8 mouse cellular contexts compared by ENCODE assay signal in the genomic region with DNA sequence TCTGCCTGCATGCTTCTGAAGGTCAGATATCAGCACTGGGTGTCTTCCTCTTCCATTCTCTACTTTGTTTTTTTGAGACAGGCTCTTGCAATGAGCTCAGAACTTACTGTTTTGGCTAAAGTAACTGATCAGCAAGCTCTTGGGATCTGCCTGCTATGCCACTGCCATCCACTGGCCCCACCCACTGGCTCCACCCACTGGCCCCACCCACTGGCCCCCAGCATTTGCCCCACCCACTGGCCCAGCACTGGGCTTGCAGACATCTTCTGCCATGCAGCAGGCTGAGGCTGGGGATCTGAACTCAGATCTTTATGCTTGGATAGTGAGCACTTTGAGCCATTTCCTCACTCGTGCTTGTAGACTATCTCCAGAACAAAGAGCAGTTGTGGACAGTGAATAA.
DNase-seq lines count a peak whose midpoint lies in the region; ATAC-seq lines count a peak whose summit lies in the region.

No protein-coding gene starts in this region.

- H3K4me2 ChIP-seq in embryonic facial prominence, embryonic 11.5 days (ENCODE audit: low read depth, low read length), result no peak overlapping the region
- no peak overlapping the region for H3K4me2 ChIP-seq in forebrain, embryonic 16.5 days (ENCODE audit: low read length)

- H3K27ac ChIP-seq in embryonic facial prominence, embryonic 11.5 days (replicated peaks; ENCODE audit: low read depth, low read length), result no peak overlapping the region
- H3K27ac ChIP-seq in forebrain, embryonic 16.5 days (ENCODE audit: low read length), result no peak overlapping the region

- no peak overlapping the region for H3K9ac ChIP-seq in embryonic facial prominence, embryonic 11.5 days (replicated peaks; ENCODE audit: low read length)
- H3K9ac ChIP-seq in forebrain, embryonic 16.5 days (replicated peaks; ENCODE audit: low read depth, low read length), result no peak overlapping the region

- WGBS in embryonic facial prominence, embryonic 11.5 days, result 32% methylated on average over 1 of the region's 1 CpGs
- 52% methylated on average over 1 of the region's 1 CpGs for WGBS in forebrain, embryonic 16.5 days

- H3K36me3 ChIP-seq in embryonic facial prominence, embryonic 11.5 days (replicated peaks; ENCODE audit: control insufficient read depth, insufficient read depth, low read depth, low read length), result no peaks in the 10 kb centered on the region
- H3K36me3 ChIP-seq in forebrain, embryonic 16.5 days (ENCODE audit: control insufficient read depth, insufficient read depth), result no peaks in the 10 kb centered on the region

- no peaks in the 10 kb centered on the region for H3K9me3 ChIP-seq in embryonic facial prominence, embryonic 11.5 days (replicated peaks; ENCODE audit: control insufficient read depth, low read length)
- no peaks in the 10 kb centered on the region for H3K9me3 ChIP-seq in forebrain, embryonic 16.5 days (ENCODE audit: control insufficient read depth, low read length)

- no peaks in the 10 kb centered on the region for H3K27me3 ChIP-seq in embryonic facial prominence, embryonic 11.5 days (ENCODE audit: control insufficient read depth, insufficient read depth, low read length)
- no peaks in the 10 kb centered on the region for H3K27me3 ChIP-seq in forebrain, embryonic 16.5 days (replicated peaks; ENCODE audit: control insufficient read depth, insufficient read depth, low read length)

- no peak for ATAC-seq in embryonic facial prominence, embryonic 11.5 days (replicated peaks; ENCODE audit: insufficient number of reproducible peaks, low FRiP score, low TSS enrichment, low read depth)
- ATAC-seq in forebrain, embryonic 16.5 days, result no peak

- no peak overlapping the region for H3K4me3 ChIP-seq in embryonic facial prominence, embryonic 11.5 days (ENCODE audit: low read depth, low read length)
- no peak overlapping the region for H3K4me3 ChIP-seq in forebrain, embryonic 16.5 days (replicated peaks; ENCODE audit: low read length)

- H3K4me1 ChIP-seq in embryonic facial prominence, embryonic 11.5 days (ENCODE audit: control insufficient read depth, insufficient read depth, low read length), result no peaks in the 10 kb centered on the region
- H3K4me1 ChIP-seq in forebrain, embryonic 16.5 days (replicated peaks; ENCODE audit: control insufficient read depth, insufficient read depth, low read length), result no peaks in the 10 kb centered on the region

- peak; percentile 21 for DNase-seq in kidney, adult 18-20 months
- DNase-seq in kidney, adult 11 months, result no peak
- peak; percentile 5 for DNase-seq in MEL-GATA-1-ER (ENCODE audit: extremely low read depth, low read depth)
- DNase-seq in embryonic facial prominence, embryonic 11.5 days (ENCODE audit: low spot score), result peak; percentile 22
- DNase-seq in lung, postnatal 10 days, result peak; percentile 69
- no peak for DNase-seq in layer of hippocampus, adult 9-11 months
- no peak for DNase-seq in spleen, postnatal 14 days (ENCODE audit: low spot score in 2 of 2)

Comparison
In these comparisons a context has a peak if more than half of its experiments do, and no peak if none do; other contexts are left out.
1. DNase-seq: peak in kidney, adult 18-20 months (single experiment), MEL-GATA-1-ER (single experiment), embryonic facial prominence, embryonic 11.5 days (single experiment) and lung, postnatal 10 days (single experiment); none in kidney, adult 11 months (single experiment), layer of hippocampus, adult 9-11 months (single experiment) and spleen, postnatal 14 days (0 of 2).